Mouse (Mus musculus): ENCODE results near the gene Ly86. TPM values are rescaled to one million over a fixed set of nuclear protein-coding genes. Genes with fewer than 3 reads are reported as not detected.
A peak's percentile ranks its signal among the peaks of the same experiment; 100 is the strongest.

Ly86 gene
- polyA plus RNA-seq, 1 experiment: not detected

DNA sequence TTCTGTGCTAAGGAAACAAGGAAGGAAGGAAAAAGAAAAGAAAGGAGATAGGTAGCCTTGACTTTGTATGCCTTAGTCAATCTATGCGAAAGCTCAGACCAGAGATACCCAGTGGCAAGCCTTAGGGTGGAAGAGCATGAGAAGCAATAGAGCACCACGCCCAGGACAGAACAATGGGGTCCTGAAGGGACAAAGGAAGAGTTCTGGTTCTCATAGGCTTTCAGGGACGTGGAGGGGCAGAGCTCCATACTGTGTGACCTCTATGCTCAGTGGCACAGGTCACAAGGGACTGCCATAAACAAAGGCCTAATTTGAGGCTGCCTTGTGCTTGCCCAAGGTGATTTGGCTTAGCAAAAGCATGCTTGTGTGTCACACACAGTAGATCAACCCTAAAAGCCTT is 80.4 kb downstream of the Ly86 start:
- Histone ChIP-seq H3K4me3 (replicated peaks) (no peak overlapping the region), H3K27me3 (replicated peaks) (peaks cover 12% of the 10 kb centered on the region), H3K36me3 (replicated peaks; ENCODE audit: low read length) (no peaks in the 10 kb centered on the region), H3K4me1 (peaks cover 16% of the 10 kb centered on the region), H3K9me3 (peaks cover 12% of the 10 kb centered on the region)
- TF ChIP-seq FLI1 (IDR thresholded peaks at IDR 0.05; ENCODE audit: low read length): no peak
- TF ChIP-seq GATA1 (IDR thresholded peaks at IDR 0.05; ENCODE audit: borderline replicate concordance, low read length): no peak

GRCm38 (mm10) chr13:37426578-37427336 is 81.7 kb downstream of the Ly86 start:
- Histone ChIP-seq H3K27me3 (replicated peaks) (peaks cover 20% of the 10 kb centered on the region), H3K36me3 (replicated peaks; ENCODE audit: low read length) (no peaks in the 10 kb centered on the region), H3K9me3 (peaks cover 12% of the 10 kb centered on the region), H3K4me1 (peaks cover 16% of the 10 kb centered on the region), H3K4me3 (replicated peaks) (no peak overlapping the region)
- TF ChIP-seq GATA1 (IDR thresholded peaks at IDR 0.05; ENCODE audit: borderline replicate concordance, low read length) (no peak), FLI1 (IDR thresholded peaks at IDR 0.05; ENCODE audit: low read length) (no peak)

GRCm38 (mm10) chr13:37428496-37428895 is 83.5 kb downstream of the Ly86 start:
- TF ChIP-seq FLI1 (IDR thresholded peaks at IDR 0.05; ENCODE audit: low read length) (no peak), GATA1 (IDR thresholded peaks at IDR 0.05; ENCODE audit: borderline replicate concordance, low read length) (no peak)
- Histone ChIP-seq H3K9me3 (peaks cover 12% of the 10 kb centered on the region), H3K36me3 (replicated peaks; ENCODE audit: low read length) (no peaks in the 10 kb centered on the region), H3K4me3 (replicated peaks) (no peak overlapping the region), H3K27me3 (replicated peaks) (peaks cover 18% of the 10 kb centered on the region), H3K4me1 (peaks cover 26% of the 10 kb centered on the region)

DNA sequence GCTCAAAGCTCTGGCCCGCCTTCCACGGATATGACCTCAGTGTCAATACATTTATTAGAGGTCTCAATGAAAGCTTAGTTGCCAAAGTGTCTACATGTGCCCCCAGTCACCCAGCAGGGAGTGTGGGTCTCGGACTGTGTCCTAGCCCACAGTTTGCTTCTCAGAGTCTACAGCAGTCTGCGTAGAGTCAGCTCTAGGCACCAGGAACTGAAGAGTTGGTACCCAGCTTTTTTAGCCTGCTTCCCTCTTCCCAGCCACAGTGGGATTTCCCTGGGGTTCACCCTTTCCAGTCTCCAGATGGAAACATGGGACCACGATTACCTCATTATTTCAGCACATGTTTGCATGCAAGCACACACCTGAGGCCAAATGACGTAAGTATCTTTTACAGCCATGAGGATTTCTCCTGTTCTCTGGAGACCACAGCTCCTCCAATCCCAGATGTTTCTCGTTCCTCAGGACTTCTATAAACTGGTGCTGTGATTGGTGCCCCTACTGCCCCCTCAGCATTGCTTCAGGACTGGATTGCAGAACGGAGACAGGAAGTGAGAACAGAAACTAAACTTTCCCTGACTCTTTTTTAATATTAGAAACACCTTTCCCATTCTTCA is 84.8 kb downstream of the Ly86 start:
- Histone ChIP-seq H3K4me1 (peaks cover 38% of the 10 kb centered on the region), H3K9me3 (peaks cover 2% of the 10 kb centered on the region), H3K36me3 (replicated peaks; ENCODE audit: low read length) (no peaks in the 10 kb centered on the region), H3K27me3 (replicated peaks) (peaks cover 15% of the 10 kb centered on the region), H3K4me3 (replicated peaks) (no peak overlapping the region)
- TF ChIP-seq FLI1 (IDR thresholded peaks at IDR 0.05; ENCODE audit: low read length) (no peak), GATA1 (IDR thresholded peaks at IDR 0.05; ENCODE audit: borderline replicate concordance, low read length) (no peak)

- no peak for TF ChIP-seq FLI1 (IDR thresholded peaks at IDR 0.05; ENCODE audit: low read length)
- no peak for TF ChIP-seq GATA1 (IDR thresholded peaks at IDR 0.05; ENCODE audit: borderline replicate concordance, low read length)
- Histone ChIP-seq H3K4me3 (replicated peaks) (no peak overlapping the region), H3K9me3 (no peaks in the 10 kb centered on the region; the same call in 1 of the 2 replicates), H3K4me1 (peaks cover 41% of the 10 kb centered on the region), H3K36me3 (replicated peaks; ENCODE audit: low read length) (no peaks in the 10 kb centered on the region), H3K27me3 (replicated peaks) (peaks cover 13% of the 10 kb centered on the region)
Observed at GRCm38 (mm10) chr13:37431707-37432106, 86.7 kb downstream of the Ly86 start.

DNA sequence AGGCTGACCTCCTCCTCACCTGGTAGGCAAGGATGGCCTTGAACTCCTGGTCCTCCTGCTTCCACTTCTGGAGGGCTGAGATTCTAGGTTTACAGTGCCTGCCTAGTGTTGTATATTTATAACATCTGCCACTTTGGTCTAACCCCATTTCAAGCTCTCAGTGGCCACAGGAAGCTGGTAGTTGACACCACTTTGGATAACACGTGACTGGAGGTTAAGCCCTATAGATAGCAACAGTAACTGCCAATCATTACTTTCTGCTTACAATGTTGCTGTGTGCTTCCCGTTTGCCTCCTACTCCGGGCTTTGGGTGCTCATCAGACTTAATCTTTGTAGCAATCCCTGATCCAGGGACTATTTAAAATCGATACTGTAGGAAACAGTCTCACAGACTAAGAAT is 87.6 kb downstream of the Ly86 start:
- Histone ChIP-seq H3K36me3 (replicated peaks; ENCODE audit: low read length) (no peaks in the 10 kb centered on the region), H3K4me1 (peaks cover 41% of the 10 kb centered on the region), H3K4me3 (replicated peaks) (peak overlapping the region; percentile 60), H3K27me3 (replicated peaks) (peaks cover 13% of the 10 kb centered on the region), H3K9me3 (no peaks in the 10 kb centered on the region; the same call in 1 of the 2 replicates)
- no peak; the same call in 2 of the 3 replicates for TF ChIP-seq GATA1 (IDR thresholded peaks at IDR 0.05; ENCODE audit: borderline replicate concordance, low read length)
- TF ChIP-seq FLI1 (IDR thresholded peaks at IDR 0.05; ENCODE audit: low read length): no peak

DNA sequence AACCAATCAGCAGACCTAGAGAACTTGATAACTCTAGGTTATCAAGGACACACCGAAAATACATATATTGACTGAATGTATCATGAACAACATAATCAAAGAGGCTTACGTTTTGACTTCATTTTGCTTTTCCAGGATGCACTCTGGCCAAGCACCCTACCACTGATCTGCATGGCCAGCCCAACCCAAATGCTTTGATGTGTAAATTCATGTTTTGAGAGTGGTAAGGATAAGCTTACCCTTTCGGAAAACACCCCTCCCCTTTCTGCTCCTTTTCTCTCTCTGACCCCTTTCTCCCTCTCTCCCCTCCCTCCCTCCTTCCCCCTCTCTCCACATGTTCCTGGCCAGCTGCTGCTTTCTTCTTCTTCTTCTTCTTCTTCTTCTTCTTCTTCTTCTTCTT is 88.1 kb downstream of the Ly86 start:
- peaks cover 41% of the 10 kb centered on the region for H3K4me1 ChIP-seq
- H3K4me3 ChIP-seq (replicated peaks): peak overlapping the region; percentile 28
- H3K9me3 ChIP-seq: no peaks in the 10 kb centered on the region; the same call in 1 of the 2 replicates
- peaks cover 13% of the 10 kb centered on the region for H3K27me3 ChIP-seq (replicated peaks)
- TF ChIP-seq FLI1 (IDR thresholded peaks at IDR 0.05; ENCODE audit: low read length) (no peak), GATA1 (IDR thresholded peaks at IDR 0.05; ENCODE audit: borderline replicate concordance, low read length) (no peak)
- no peaks in the 10 kb centered on the region for H3K36me3 ChIP-seq (replicated peaks; ENCODE audit: low read length)

GRCm38 (mm10) chr13:37433730-37434129 is 88.7 kb downstream of the Ly86 start:
- no peak for TF ChIP-seq GATA1 (IDR thresholded peaks at IDR 0.05; ENCODE audit: borderline replicate concordance, low read length)
- no peak for TF ChIP-seq FLI1 (IDR thresholded peaks at IDR 0.05; ENCODE audit: low read length)
- H3K4me3 ChIP-seq (replicated peaks): peak overlapping the region; percentile 91

DNA sequence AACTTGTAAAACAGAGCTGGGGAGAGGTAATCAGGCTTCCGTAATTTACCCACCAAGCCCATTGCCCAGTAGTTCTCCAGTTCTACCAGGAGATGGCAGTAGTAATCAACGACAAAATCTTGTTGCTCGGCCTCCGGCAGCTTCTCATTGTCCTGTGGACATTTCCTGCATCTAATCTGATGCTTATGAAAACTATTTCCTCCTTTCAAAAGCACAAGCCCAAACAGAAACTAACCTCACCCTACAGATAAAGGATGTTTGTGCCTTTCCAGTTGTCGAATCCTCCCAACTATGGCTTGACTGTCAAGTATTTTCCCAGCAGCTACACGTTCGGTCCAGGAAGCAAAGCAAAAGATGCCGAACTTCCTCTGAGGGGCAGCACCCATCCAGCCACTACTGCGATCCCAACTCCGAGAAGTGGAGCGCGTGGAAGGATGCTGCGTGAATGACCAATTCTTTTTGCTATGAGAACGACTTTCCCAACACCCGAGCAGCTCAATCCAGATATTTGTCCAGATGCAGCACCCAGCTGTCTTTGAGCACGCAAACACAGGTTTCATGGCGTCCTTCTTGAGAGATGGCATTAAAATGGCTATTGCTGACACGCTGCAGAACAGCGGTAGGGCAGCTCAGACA is 89.2 kb downstream of the Ly86 start:
- Histone ChIP-seq H3K9me3 (no peaks in the 10 kb centered on the region; the same call in 1 of the 2 replicates), H3K4me1 (peaks cover 35% of the 10 kb centered on the region), H3K27me3 (replicated peaks) (peaks cover 13% of the 10 kb centered on the region), H3K4me3 (replicated peaks) (peak overlapping the region; percentile 91), H3K36me3 (replicated peaks; ENCODE audit: low read length) (no peaks in the 10 kb centered on the region)
- no peak for TF ChIP-seq FLI1 (IDR thresholded peaks at IDR 0.05; ENCODE audit: low read length)
- no peak; the same call in 2 of the 3 replicates for TF ChIP-seq GATA1 (IDR thresholded peaks at IDR 0.05; ENCODE audit: borderline replicate concordance, low read length)

More at GRCm38 (mm10) chr13:37433730-37434129, 88.7 kb downstream of the Ly86 start:
- H3K9me3 ChIP-seq: no peaks in the 10 kb centered on the region; the same call in 1 of the 2 replicates
- peaks cover 13% of the 10 kb centered on the region for H3K27me3 ChIP-seq (replicated peaks)
- H3K4me1 ChIP-seq: peaks cover 38% of the 10 kb centered on the region
- H3K36me3 ChIP-seq (replicated peaks; ENCODE audit: low read length): no peaks in the 10 kb centered on the region

Measured in megakaryocyte, embryonic 14.5 days (primary cell).